In the genomic region with DNA sequence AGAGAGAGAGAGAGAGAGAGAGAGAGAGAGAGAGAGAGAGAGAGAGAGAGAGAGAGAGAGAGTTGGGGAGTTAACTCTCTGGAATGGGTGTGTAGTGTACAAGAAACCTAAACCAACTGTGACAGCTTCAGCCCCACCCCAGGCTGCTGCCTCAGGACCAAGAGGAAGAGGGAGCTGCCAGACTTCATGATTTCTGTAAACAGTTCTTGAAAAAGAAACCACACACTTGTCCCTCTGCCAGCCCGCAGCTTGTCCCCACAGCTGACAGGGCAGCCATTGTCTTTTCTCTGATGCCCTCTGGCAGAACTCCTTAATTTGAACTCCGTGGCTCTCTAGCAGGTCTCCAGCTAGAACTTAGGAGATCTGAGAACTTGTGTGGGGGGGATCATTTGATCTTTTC, we compare ENCODE assay signal across 9 mouse cellular contexts. TPM values are rescaled to one million over a fixed set of nuclear protein-coding genes. Genes with fewer than 3 reads are reported as not detected.
A peak's percentile ranks its signal among the peaks of the same experiment; 100 is the strongest.
DNase-seq lines count a peak whose midpoint lies in the region; ATAC-seq and TF ChIP-seq lines count a peak whose summit lies in the region.
"Had no signal": no experiment of that assay in that cellular context is flagged by ENCODE, and none has a peak within 500 bp of the region (broad histone marks: within the 10 kb centered on the region; RNA-seq: fewer than 3 reads in every experiment).

No protein-coding gene starts in this region.

- no peaks in the 10 kb centered on the region for H3K36me3 ChIP-seq in hindbrain, postnatal 0 days (ENCODE audit: insufficient read depth, low read length)
- H3K36me3 ChIP-seq in hindbrain, embryonic 16.5 days (ENCODE audit: control insufficient read depth, insufficient read depth, low read length) = no peaks in the 10 kb centered on the region
- peaks cover 0 to 10% of the 10 kb centered on the region in 2 experiments; a peak in 2 of 4 replicates for H3K36me3 ChIP-seq in MEL (ENCODE audit: control insufficient read depth in 1 of 2, insufficient read depth in 2 of 2, low read length in 2 of 2)
- no peaks in the 10 kb centered on the region for H3K36me3 ChIP-seq in embryonic facial prominence, embryonic 14.5 days (ENCODE audit: control insufficient read depth, insufficient read depth, low read length)
- H3K36me3 ChIP-seq: G1E had no signal

- H3K4me3 ChIP-seq in hindbrain, postnatal 0 days (ENCODE audit: low read length) = no peak overlapping the region
- H3K4me3 ChIP-seq in hindbrain, embryonic 16.5 days (ENCODE audit: low read length) = no peak overlapping the region
- no peak overlapping the region for H3K4me3 ChIP-seq in MEL (ENCODE audit: control insufficient read depth in 1 of 2, insufficient read depth in 1 of 2, low read depth in 2 of 2, low read length in 2 of 2)
- H3K4me3 ChIP-seq in embryonic facial prominence, embryonic 14.5 days (ENCODE audit: low read depth, low read length) = no peak overlapping the region

- H3K4me2 ChIP-seq in hindbrain, postnatal 0 days (ENCODE audit: low read depth, low read length) = no peak overlapping the region
- H3K4me2 ChIP-seq in hindbrain, embryonic 16.5 days (ENCODE audit: low read length) = no peak overlapping the region
- no peak overlapping the region for H3K4me2 ChIP-seq in embryonic facial prominence, embryonic 14.5 days (ENCODE audit: low read depth, low read length)

- WGBS in hindbrain, postnatal 0 days = 32% methylated on average over 2 of the region's 2 CpGs
- WGBS in hindbrain, embryonic 16.5 days = 27% methylated on average over 2 of the region's 2 CpGs
- WGBS in embryonic facial prominence, embryonic 14.5 days = 42% methylated on average over 2 of the region's 2 CpGs

- H3K9me3 ChIP-seq in hindbrain, postnatal 0 days (ENCODE audit: low read length) = no peaks in the 10 kb centered on the region
- no peaks in the 10 kb centered on the region for H3K9me3 ChIP-seq in hindbrain, embryonic 16.5 days (ENCODE audit: control insufficient read depth, low read length)
- H3K9me3 ChIP-seq in MEL (replicated peaks; ENCODE audit: insufficient read depth, low read length) = no peaks in the 10 kb centered on the region
- H3K9me3 ChIP-seq in embryonic facial prominence, embryonic 14.5 days (ENCODE audit: control insufficient read depth, low read length) = no peaks in the 10 kb centered on the region
- H3K9me3 ChIP-seq: G1E had no signal

- no peak for TF ChIP-seq CTCF in hindbrain, postnatal 0 days (IDR thresholded peaks at IDR 0.05; ENCODE audit: low read depth)
- no peak for TF ChIP-seq CTCF in MEL (IDR thresholded peaks at IDR 0.05 in 2 of 3, conservative IDR thresholded peaks at IDR 0.05 in 1 of 3; ENCODE audit: control insufficient read depth in 1 of 3, insufficient read depth in 1 of 3, low read depth in 2 of 3, low read length in 3 of 3, poor library complexity in 1 of 3, severe bottlenecking in 1 of 3)

- peak in 1 of 2 experiments; percentile 24; a peak in 2 of 4 replicates for TF ChIP-seq EP300 in MEL (IDR thresholded peaks at IDR 0.05; ENCODE audit: low read depth in 1 of 2, low read length in 2 of 2)

- no peak overlapping the region for H3K9ac ChIP-seq in hindbrain, postnatal 0 days (replicated peaks; ENCODE audit: low read length)
- H3K9ac ChIP-seq in hindbrain, embryonic 16.5 days (ENCODE audit: low read depth, low read length) = no peak overlapping the region
- no peak overlapping the region for H3K9ac ChIP-seq in MEL (ENCODE audit: control insufficient read depth, low read depth, low read length, poor library complexity, severe bottlenecking)
- H3K9ac ChIP-seq in embryonic facial prominence, embryonic 14.5 days (ENCODE audit: low read depth, low read length) = no peak overlapping the region

- TF ChIP-seq RAD21 in MEL (IDR thresholded peaks at IDR 0.05; ENCODE audit: low read depth, low read length) = no peak

- no peaks in the 10 kb centered on the region for H3K4me1 ChIP-seq in hindbrain, postnatal 0 days (ENCODE audit: insufficient read depth, low read length)
- H3K4me1 ChIP-seq in hindbrain, embryonic 16.5 days (ENCODE audit: control insufficient read depth, insufficient read depth, low read depth, low read length) = peaks cover 1% of the 10 kb centered on the region; the same call in 1 of the 2 replicates
- peaks cover 0 to 13% of the 10 kb centered on the region in 2 experiments; a peak in 3 of 4 replicates for H3K4me1 ChIP-seq in MEL (ENCODE audit: control insufficient read depth in 1 of 2, insufficient read depth in 2 of 2, low read length in 2 of 2)
- H3K4me1 ChIP-seq in embryonic facial prominence, embryonic 14.5 days (ENCODE audit: control insufficient read depth, insufficient read depth, low read length) = peaks cover 11% of the 10 kb centered on the region

- TF ChIP-seq POLR2A in MEL (IDR thresholded peaks at IDR 0.05; ENCODE audit: control insufficient read depth in 1 of 2, insufficient read depth in 1 of 2, low read depth in 1 of 2, low read length in 2 of 2, poor library complexity in 1 of 2) = no peak

- H3K27me3 ChIP-seq in hindbrain, postnatal 0 days (ENCODE audit: insufficient read depth, low read length) = no peaks in the 10 kb centered on the region
- no peaks in the 10 kb centered on the region; the same call in 1 of the 2 replicates for H3K27me3 ChIP-seq in hindbrain, embryonic 16.5 days (replicated peaks; ENCODE audit: control insufficient read depth, insufficient read depth, low read length)
- H3K27me3 ChIP-seq in MEL (ENCODE audit: control insufficient read depth in 1 of 2, insufficient read depth in 2 of 2, low read length in 2 of 2) = no peaks in the 10 kb centered on the region
- peaks cover 3% of the 10 kb centered on the region; the same call in 1 of the 2 replicates for H3K27me3 ChIP-seq in embryonic facial prominence, embryonic 14.5 days (replicated peaks; ENCODE audit: control insufficient read depth, insufficient read depth, low read length)

- peak; percentile 55 for DNase-seq in hindbrain, postnatal 0 days (ENCODE audit: low spot score)
- DNase-seq in MEL (ENCODE audit: low read depth, low spot score) = peak; percentile 67
- peak; percentile 90 for DNase-seq in embryonic facial prominence, embryonic 14.5 days (ENCODE audit: low spot score)
- DNase-seq in lung, adult 18-20 months = peak; percentile 78 to 83
- DNase-seq in thymus, adult 18-20 months = no peak
- no peak for DNase-seq in layer of hippocampus, adult 8-10 months (ENCODE audit: low spot score in 2 of 2)
- no peak for DNase-seq in spleen, adult 12 weeks (ENCODE audit: low spot score)

- H3K27ac ChIP-seq in hindbrain, postnatal 0 days = no peak overlapping the region
- H3K27ac ChIP-seq in hindbrain, embryonic 16.5 days (ENCODE audit: low read depth, low read length) = no peak overlapping the region
- no peak overlapping the region for H3K27ac ChIP-seq in MEL (ENCODE audit: control insufficient read depth, low read depth, low read length)
- H3K27ac ChIP-seq in embryonic facial prominence, embryonic 14.5 days (replicated peaks; ENCODE audit: low read depth, low read length) = no peak overlapping the region

- H3K79me2 ChIP-seq in MEL (ENCODE audit: control insufficient read depth, insufficient read depth, low read length, poor library complexity) = no peaks in the 10 kb centered on the region

- no peak for ATAC-seq in hindbrain, postnatal 0 days
- no peak for ATAC-seq in hindbrain, embryonic 16.5 days
- peak; percentile 87 for ATAC-seq in embryonic facial prominence, embryonic 14.5 days (ENCODE audit: low read depth)

TF ChIP-seq in MEL, 35 proteins besides CTCF, POLR2A, EP300 and RAD21:
- TF ChIP-seq MYB (IDR thresholded peaks at IDR 0.05; ENCODE audit: low read depth, low read length) = no peak
- peak; percentile 46; the same call in 1 of the 2 replicates for TF ChIP-seq SIN3A (IDR thresholded peaks at IDR 0.05; ENCODE audit: low read length)
- peak; percentile 43; the same call in 1 of the 2 replicates for TF ChIP-seq RCOR1 (IDR thresholded peaks at IDR 0.05; ENCODE audit: low read depth, low read length)
- peak; percentile 44; the same call in 1 of the 2 replicates for TF ChIP-seq ETS1 (IDR thresholded peaks at IDR 0.05; ENCODE audit: low read depth, low read length)

RNA-seq across cellular contexts. Expression of gene Rtl5, which starts 10.2 kb away (rescaled TPM):
- 23.7 and 33.8 TPM in 2 replicates for total RNA-seq in hindbrain, postnatal 0 days (2014; rRNA removed)
- polyA plus RNA-seq in hindbrain, postnatal 0 days (2015; fragmentation: Nextera tagmentation; extraction: Ambion mirVana) = 3.6 and 4.8 TPM in 2 replicates
- 5.6 and 6.2 TPM in 2 replicates for polyA plus RNA-seq in hindbrain, embryonic 16.5 days (2015; fragmentation: Nextera tagmentation; extraction: Ambion mirVana)
- total RNA-seq in MEL (2012; rRNA removed) = 0.04 TPM in 1 of 2 replicates, not detected in the other
- polyA plus RNA-seq in MEL (2012; ENCODE audit: insufficient read depth in 1 of 2, insufficient read length in 2 of 2, low read depth in 1 of 2, low replicate concordance in 2 of 2, missing spikeins in 1 of 2) = under 1 TPM in 1 of 2 experiments, not detected in 1; 0.03 TPM
- polyA plus RNA-seq in embryonic facial prominence, embryonic 14.5 days (2014; fragmentation: Nextera tagmentation; extraction: Ambion mirVana) = 0.92 and 1.3 TPM in 2 replicates
- 10 to 100 TPM in 3 of 4 experiments, 1 to 10 TPM in 1; 9.6 to 15.4 (median 13.0) TPM for total RNA-seq in layer of hippocampus, adult 8-10 months (2022)
- polyA plus RNA-seq: G1E had no signal

RNA-seq across cellular contexts. Expression of gene Pin4, which starts 58.4 kb away (rescaled TPM):
- total RNA-seq in hindbrain, postnatal 0 days (2014; rRNA removed) = 2.2 and 5.3 TPM in 2 replicates
- polyA plus RNA-seq in hindbrain, postnatal 0 days (2015; fragmentation: Nextera tagmentation; extraction: Ambion mirVana) = 50.1 and 57.6 TPM in 2 replicates
- 44.6 and 58.1 TPM in 2 replicates for polyA plus RNA-seq in hindbrain, embryonic 16.5 days (2015; fragmentation: Nextera tagmentation; extraction: Ambion mirVana)
- 120 and 122 TPM in 2 replicates for total RNA-seq in MEL (2012; rRNA removed)
- 10 to 100 TPM in 1 of 2 experiments, not detected in 1; 50.6 TPM for polyA plus RNA-seq in MEL (2012; ENCODE audit: insufficient read depth in 1 of 2, insufficient read length in 2 of 2, low read depth in 1 of 2, low replicate concordance in 2 of 2, missing spikeins in 1 of 2)
- 61.5 and 69.2 TPM in 2 replicates for polyA plus RNA-seq in embryonic facial prominence, embryonic 14.5 days (2014; fragmentation: Nextera tagmentation; extraction: Ambion mirVana)
- total RNA-seq in layer of hippocampus, adult 8-10 months (2022) = 10 to 100 TPM in 3 of 4 experiments, 1 to 10 TPM in 1; 9.6 to 32.9 (median 23.5) TPM

Comparison
In these comparisons a context has a peak if more than half of its experiments do, and no peak if none do; other contexts are left out.
1. DNase-seq: peak in hindbrain, postnatal 0 days (single experiment), MEL (single experiment), embryonic facial prominence, embryonic 14.5 days (single experiment) and lung, adult 18-20 months (2 of 2); none in thymus, adult 18-20 months (0 of 2), layer of hippocampus, adult 8-10 months (0 of 2) and spleen, adult 12 weeks (single experiment).